Mouse (Mus musculus): ENCODE measurements around the gene Cngb1.
A peak's percentile ranks its signal among the peaks of the same experiment; 100 is the strongest.

Gene Cngb1

DNA sequence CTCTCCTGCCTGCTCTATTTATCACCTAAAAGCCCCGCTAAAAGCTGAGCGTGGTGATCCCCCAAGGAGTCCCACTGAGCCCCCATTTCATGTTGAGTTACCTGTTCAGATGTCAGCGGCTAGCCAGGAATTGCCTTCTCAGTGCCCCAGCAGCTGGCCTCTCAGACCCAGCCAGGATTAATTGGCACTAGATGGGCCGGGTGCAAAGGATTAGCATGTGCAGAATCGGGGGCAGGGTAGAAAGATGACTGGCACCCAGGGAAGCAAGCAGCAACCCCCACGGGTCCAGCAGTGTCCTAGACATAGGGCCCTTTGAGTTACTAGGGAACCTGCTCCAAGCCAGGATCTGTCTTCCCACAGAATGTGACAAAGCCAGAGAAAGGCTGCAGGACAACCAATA is at the start of gene Cngb1:
Gene Cngb1 (minus strand): TSS at position 155 of the 400 bp plus-strand sequence.
- no peak for DNase-seq (ENCODE audit: low read depth, low spot score)

DNA sequence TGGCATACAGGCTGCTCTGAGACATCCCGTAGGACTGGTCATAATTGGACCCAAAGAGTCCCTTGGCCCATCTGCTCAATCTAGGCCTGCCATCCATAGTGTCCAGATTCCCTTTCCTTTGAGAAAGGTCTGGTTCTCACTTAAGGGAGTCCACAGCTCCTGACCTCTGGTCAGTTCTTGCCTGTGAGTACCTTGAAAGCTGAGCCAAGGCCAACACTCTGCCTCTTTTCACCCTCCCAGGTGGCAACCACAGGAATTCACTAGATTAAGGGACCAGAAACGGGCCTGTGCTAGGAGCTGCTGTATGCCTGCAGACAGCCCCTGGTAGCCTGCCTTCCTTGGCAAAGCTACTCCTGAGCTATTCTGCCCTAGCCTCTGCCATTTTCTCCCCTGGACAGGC is 48.2 kb upstream of the Cngb1 start:
- no peak for DNase-seq (ENCODE audit: low read depth, low spot score)

DNA sequence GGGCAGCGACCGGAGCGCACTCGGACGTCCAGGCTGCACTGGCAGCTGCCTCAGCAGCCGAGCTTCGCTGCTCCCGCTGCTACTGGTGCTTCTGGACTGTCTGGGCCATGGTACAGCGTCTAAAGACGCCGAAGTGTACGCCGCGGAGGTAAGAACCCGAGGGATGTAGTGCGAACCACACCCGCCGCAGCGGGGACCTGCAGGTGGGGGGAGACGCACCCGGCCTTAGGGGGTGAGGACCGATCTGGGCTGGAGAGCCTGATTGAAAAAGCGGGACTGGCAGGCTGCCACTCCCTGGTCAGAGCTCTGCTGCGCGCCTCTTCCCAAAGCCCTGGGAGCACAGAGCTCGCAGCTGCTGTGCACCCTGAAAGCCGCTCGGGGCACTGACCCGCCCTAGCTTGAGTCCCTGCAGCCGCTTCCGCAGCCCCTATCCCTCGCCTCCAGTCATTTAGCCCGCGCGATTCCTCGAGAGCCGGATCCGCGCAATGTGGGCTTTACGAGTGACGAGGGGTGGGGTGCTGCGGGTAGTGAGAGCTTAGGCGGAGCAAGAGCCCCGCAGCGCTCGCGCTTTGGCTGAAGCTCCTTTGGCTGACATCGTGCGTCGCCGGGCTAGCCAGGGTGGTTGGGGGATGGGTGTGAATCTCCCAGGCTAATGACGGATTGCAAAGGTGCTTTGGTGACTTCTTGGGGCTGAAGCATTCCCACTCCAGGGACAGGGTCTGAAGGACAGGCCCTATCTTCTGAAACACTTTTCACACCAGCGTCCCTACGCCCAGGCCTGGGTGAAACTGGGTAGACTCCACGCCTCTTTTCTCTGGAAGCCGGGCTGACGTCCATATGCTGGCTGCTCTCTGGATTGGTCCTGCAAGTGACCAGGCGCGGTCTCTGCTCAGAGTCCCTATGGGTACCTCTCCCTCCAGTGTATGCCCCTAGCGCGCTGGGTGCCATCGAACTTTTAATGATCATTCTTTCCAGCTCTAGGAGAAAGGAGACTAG is 46.8 kb upstream of the Cngb1 start:
- DNase-seq (ENCODE audit: low read depth, low spot score): peak; percentile 36

DNA sequence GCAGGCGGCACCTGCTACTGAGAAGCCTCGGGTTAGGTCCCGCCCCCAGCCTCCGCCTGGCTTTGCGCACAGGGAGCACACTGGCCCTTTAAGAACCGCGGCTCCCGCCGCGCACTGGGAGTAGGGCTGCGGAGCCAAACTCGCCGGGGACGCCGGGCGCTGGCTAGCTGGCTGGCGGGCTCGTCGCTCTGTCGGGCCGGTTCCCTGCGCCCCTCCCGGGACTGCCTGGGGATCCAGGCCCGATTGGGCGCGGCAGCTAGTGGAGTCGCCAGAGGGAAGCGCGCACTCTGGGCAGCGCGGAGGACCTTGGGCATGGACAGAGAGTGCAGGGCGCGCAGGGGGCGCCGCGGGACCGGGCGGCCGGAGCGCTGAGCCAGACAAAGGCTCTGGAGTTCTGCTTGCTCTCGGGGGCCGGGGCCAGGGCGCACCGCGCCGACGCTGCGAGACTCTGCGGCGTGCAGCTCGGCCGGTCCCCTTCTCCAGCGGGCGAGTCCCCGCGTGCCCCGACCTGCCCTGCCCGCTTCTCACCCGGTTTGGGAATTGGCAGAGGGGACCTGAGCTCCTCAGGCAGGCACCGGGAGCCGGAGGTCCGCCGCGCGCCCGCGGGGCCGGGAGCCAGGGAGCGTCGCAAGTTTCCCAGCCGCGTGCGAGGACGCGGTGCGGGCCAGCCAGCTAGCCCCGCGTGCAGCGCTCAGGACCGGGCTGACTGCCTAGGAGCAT is 45.9 kb upstream of the Cngb1 start, which contains the start of gene Mmp15:
Gene Mmp15 (plus strand): TSS at position 118 of the 720 bp plus-strand sequence.
- DNase-seq (ENCODE audit: low read depth, low spot score): peak; percentile 65

DNA sequence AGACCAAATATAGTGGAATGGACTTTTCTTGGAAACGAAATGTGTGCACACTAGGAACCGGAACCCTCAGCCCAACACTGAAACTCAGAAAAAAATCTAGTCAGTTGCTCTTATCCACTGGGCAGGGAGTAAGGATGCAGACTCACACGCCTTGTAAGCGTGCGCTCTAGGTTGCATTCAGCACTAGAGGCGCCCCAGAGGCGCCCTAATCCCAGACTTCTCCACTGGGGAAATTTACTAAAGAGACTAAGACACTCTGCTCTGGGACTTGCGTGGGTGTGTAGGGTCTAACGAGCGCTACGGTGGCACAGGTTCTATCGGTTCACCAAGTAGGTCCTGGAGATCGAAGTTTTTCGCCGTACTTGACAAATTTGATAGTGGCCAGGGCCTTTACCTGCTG is 45.1 kb upstream of the Cngb1 start:
- no peak for DNase-seq (ENCODE audit: low read depth, low spot score)

DNA sequence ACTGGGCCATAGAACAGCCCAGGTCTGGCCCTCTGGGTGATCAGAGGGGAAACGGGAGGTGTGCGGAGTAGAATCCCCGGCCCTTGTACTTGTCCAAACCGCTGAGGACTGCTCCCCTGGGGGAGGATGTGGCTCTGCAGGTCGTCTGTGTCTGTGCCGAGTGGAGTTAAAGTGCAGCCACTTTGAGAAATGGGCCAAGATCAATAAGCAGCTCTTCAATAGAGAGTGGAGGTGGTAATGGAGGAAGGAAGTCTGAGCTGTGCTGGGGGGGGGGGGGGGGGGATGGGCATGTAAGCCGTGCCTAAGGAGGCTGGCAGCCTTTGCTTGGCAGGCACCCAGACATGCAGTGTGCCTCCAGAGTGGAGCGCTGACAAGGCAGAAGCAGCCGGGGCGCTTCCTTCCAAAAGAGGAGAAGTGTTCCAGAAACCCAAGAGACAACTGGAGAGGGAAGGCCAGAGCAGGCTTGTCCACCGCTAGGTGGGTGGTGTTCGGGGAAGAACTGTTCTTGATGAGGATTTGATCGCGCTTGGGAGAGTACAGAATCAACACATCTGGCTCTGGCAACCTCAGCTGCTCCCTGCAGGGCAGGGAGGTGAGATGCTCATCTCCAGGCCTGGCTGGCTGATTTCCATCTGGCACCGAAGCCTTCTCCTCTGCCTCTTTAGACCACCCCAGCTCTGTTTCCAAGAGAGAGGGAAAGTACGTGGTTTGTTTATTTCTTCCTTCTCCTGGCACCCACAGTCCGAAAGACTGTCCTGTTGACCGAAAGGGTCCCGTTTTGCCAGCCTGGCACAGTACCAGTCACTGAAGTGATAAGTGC is 42.6 kb upstream of the Cngb1 start:
- DNase-seq (ENCODE audit: low read depth, low spot score): no peak

DNA sequence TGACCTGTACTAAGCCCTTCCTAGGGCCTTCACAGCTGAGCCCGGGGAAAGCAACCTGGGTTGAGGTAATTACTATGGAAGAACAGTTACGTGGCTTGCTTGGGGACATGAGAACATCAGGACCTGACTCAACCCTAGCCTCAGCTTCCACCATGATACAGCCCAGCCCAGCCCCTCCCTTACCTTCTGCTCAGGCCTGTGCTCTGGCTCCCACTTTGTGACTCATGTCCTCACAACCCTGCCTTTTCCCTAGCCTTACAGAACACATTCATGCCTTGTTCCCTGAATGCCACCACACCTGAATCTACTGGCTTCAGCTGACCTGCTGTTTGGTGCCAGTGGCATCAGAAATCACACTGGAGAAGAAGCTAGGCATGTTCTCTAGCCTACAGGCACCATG is 42.0 kb upstream of the Cngb1 start:
- no peak for DNase-seq (ENCODE audit: low read depth, low spot score)

DNA sequence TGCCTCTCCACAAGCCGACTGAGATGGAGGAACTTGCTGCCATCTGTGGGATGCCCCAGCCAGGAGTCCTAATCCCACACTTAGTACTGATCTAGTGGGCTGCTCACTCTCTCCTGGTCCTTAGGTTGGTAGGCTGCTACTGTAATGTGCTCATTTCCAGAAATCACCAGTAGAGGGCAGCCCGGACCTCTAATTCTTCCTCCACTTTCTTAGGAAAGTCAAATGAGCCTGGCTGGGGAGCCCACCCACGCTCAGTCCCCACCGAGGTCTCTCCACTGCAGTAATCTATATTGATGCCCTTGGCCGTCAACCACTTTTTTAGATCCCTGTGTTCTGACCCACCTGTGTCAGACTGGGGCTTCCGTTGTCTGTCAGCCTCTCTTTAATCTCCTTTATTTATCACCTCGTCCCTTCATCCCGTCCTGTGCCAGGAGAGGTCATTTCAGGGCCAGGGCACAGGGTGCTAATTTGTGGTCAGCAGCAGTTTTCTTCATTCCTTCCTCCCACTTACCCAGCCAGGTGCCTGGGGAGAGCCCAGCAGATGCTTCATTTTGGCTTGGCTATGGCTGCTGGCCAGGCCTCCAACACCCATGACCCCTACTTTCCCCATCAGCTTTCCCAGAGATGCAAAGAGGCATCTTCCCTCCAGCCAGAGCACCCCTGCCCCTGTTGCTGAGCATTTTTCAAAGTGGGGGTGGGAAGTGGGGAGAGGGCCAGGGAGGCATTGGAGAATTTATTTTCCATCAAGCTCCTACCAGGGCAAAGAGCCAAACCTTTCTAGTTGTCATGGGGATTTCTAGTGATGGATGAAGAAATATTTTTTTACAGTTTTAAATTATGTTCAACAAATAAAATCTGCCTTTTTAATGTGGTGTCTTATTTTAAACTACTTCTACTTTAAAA is 40.5 kb upstream of the Cngb1 start:
- DNase-seq (ENCODE audit: low read depth, low spot score): peak; percentile 54

DNA sequence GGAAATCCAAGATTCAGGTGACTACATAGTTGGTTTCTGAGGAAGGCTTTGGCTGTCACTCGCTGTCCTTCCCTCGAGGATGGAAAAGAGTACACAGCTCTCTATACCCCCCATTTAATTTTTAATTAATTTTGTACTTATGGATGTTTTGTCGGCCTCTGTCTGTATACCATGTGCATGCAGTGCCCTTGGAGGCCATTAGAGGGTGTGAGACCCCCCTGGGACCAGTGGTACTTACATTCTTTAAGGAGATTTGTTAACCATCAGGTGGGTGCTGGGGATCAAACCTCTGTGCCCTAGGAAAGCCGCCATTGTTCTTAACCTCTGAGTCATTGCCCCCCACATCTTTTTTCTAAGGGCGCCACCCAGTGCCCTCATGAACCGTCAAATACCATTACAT is 38.3 kb upstream of the Cngb1 start:
- no peak for DNase-seq (ENCODE audit: low read depth, low spot score)

DNA sequence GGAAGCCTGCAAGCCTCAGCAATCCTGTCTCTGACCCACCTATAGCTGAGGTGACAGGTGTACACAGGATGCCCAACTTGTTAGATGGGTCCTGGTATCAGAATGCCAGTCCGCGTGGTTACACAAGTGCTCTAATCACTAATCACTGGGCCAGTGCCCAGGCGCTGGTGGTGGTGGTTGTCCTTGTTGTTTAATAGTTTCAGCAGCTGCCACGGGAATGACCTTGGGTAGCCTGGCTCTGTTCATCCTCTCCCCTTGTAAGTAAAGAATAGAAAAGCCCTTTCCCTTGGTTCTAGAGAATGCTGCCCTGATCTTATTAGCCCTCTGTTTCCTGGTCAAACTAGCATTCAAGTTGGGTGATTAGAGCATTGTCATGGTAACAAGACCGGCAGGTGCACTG is 35.3 kb upstream of the Cngb1 start:
- DNase-seq (ENCODE audit: low read depth, low spot score): no peak

DNA sequence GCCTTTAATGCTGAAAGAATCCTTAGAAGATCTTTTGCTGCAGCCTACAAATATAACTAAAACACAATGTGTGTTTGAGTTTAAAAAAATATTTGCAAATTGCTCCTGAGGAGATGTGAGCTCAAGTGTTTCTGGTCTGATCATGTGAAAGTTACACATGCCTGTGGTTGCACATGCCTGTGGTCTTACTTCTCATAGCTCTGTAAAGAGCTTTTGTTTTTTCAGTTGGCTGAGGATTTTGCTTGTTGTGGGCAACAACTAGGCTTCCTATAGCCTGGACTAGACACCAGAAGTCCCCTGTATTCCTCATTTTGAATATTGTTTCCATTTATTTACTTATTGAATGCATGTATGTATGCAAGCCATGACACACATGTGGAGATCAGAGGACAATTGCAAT is 30.0 kb upstream of the Cngb1 start:
- no peak for DNase-seq (ENCODE audit: low read depth, low spot score)

DNA sequence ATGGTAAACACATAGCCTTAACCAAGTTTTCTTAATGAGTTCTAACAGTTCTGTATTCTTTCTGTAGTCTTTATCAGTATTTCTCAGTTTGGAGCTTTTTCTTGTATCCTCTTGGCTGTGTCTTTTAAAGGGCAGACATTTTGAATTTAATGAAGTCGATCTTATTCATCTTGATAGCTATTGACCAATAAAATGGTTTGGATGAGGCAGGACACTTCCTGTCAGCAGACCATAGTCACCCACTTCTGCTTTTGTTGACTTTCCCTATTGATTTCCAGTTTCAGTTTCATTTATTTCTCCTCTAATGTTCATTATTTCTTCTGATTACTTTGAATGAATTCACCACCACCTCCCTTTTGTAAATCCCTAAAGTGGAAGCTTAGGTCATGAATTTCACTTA is 29.3 kb upstream of the Cngb1 start:
- DNase-seq (ENCODE audit: low read depth, low spot score): no peak

DNA sequence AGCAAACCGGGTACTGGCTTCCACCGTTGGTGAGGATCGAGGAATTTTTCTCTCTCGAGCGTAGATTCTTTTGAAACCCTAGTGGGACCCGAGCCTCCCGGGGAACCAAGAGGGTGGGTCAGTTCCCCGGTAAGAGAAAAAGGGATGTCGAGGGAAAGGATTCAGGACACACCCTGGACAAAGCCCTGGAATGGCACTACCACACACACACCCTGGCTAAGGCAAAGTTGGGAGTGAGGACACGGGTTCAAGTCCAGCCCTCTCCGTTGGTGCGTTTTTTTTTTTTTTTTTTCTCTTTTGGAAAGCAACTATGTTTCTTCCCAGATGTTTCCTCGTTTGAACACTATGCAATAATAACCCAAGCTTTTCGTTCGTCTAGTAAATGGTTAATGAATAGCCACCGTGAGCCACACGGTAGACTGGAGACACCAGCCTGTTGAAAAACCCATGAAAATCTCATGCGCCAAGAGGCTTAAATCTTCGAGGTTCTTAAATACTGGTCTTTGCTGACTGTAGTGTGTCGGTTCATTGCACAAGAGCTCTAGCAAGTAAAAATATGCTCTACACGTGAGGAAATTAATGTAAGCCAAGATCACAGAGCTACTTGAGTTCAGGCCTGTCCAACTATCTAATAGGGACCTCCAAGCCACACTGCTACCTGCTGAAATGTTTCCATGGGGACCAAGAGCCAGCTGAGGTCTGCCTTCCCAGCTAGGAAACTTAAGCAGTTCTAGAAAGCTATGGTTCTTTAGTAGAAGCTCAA is 26.2 kb upstream of the Cngb1 start:
- DNase-seq (ENCODE audit: low read depth, low spot score): no peak

DNA sequence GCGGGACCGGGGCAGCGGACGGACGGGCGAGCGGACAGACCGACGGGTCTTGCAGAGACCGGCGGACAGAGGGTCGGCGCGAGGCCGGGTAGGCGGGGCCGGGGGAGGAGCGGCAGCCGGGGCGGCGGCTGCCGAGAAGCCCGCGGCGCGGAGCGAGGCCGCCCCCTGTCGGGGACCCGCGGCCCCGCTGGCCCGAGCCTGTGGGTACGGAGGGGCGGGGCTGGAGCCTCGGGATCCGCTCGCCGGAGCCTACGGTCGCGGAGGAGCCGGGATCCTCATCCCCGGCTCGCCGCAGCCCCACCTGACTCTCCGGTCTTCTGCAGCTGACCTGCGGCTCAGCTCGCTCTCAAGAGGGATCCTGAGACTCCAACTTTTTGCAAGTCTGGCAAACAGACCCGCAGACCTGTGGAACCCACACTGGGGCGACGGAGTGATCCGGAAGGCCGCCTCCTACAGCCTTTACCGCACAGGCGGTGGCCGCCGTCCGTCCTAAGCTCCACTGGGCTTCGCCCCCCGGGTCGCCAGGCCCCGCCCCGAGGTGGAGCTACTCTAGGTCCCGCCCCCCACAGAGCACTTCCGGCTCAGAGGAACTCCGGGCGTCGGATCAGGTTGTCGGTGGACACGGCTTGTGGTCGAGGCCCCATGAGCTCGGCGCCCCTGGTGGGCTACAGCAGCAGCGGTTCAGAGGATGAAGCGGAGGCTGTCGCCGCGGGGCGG is 25.5 kb upstream of the Cngb1 start, which contains the start of the genes Zfp319 and Usb1:
Gene Zfp319 (minus strand): TSS at position 231 of the 717 bp plus-strand sequence.
Gene Usb1 (plus strand): TSS at position 565 of the 717 bp plus-strand sequence.
- DNase-seq (ENCODE audit: low read depth, low spot score): peak; percentile 90

DNA sequence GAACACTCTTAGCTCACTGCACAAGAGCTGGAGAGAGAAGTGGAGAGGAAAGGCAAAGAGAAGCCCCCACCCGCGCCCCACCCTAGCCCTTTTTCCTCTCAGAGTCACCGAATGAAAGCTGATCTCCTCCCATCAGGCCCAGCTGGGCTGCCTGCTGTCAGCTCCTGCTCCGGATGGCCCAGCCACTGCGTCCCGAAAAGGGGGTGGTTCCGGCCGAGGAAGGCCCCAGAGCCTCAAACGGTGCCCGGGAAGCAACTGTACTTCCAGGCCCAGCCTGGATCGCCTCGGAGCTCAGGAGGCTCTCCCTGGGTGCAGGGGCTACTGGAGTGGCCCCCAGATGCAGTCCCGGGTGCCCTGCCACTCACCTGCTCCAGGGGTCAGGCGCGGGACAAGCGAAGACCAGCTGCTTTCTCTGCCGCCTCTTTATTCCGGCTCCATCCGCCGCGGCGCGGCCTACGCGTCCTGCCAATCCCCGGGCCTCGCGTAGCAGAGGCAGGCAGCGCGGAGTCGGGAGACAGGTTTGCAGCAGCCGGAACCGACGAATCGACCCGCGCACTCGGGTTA is 24.9 kb upstream of the Cngb1 start:
- peak; percentile 60 for DNase-seq (ENCODE audit: low read depth, low spot score)

DNA sequence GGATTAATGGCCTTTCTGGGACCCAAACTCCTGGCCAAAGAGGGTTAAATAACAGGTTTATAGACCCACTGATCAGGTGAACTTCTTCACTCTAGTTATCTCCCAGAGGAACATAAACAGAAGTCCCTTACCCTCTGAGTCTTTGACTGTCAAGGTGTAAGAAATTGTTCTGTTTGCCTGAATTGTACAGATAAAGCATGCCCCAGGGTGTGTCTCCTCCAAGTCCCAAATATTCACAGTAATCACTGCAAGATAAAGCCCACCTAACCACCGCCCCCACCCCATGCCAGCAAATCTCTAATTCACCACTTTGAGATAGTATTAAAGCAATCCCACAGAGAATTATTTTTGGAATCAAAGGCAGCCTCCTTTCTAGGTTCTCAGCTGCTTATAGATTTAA is 24.0 kb upstream of the Cngb1 start:
- DNase-seq (ENCODE audit: low read depth, low spot score): no peak

DNA sequence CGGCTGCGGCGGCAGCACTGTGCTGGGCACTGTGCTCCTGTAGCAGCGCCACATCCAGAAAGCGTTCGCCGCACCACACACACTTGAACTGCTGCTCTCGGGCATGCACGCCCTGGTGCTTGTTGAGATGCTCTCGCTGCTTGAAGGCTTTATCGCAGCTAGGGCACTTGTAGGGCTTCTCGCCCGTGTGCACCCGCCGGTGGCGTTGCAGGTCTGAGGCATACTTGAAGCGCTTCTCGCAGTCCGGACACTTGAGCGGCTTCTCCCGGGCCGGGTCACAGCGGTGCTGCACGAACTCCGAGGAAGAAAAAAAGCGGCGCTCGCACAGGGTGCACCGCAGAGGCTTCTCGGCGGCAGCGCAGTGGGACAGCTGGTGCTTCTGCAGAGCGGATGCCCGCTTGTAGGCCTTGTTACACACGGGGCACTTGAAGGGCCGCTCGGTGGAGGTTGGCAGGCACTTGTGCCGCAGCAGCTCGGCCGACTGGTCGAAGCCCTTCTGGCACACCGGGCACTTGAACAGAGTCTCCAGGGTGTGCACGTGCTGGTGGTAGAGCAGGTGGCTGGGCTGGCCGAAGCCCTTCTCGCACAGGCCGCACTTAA is 21.6 kb upstream of the Cngb1 start:
- DNase-seq (ENCODE audit: low read depth, low spot score): no peak

DNA sequence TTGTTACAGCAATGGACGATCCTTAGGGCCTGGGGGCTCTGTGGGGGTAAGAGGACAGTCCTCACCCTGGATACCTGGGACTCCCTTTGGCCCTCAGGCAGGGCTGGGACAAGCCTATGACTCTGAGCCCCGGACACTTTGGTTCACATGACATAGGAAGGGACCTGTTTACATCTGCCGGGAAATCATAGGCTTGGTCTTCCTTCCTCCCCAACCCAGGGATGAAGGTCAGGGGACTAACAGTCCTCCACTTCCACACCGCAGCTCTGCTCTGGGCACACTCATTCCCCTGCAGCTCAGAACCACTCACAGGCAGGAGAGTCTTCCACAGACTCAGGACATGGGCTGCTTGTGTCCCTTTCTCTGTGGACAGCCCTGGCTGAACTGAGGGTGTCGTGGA is 20.4 kb upstream of the Cngb1 start:
- DNase-seq (ENCODE audit: low read depth, low spot score): no peak
